Mouse (Mus musculus) MEL (cell line): Measurements from ENCODE around the gene Tpm1.

ENCODE experiments used
- CTCF ChIP-seq, 3 experiments: IDR thresholded peaks in 2 of 3; conservative IDR thresholded peaks in 1 of 3; 2 replicates each; pipeline ENCODE4 v1.5.1; 2011 to 2012; ENCODE audit warnings: low read length in 3 of 3, low read depth in 2 of 3, mild to moderate bottlenecking in 2 of 3, improper control_type of control experiment in 1 of 3, inconsistent platforms in 1 of 3, mixed read lengths in 1 of 3, moderate library complexity in 1 of 3; ENCODE audit not compliant: control insufficient read depth in 1 of 3, insufficient read depth in 1 of 3, poor library complexity in 1 of 3, severe bottlenecking in 1 of 3
- MAX ChIP-seq: IDR thresholded peaks from 2 replicates; pipeline ENCODE4 v1.6.1; 2011; ENCODE audit warnings: low read length, improper control_type of control experiment
- SIN3A ChIP-seq: IDR thresholded peaks from 2 replicates; pipeline ENCODE4 v1.6.1; 2012; ENCODE audit warnings: low read length, improper control_type of control experiment, inconsistent platforms

DNA sequence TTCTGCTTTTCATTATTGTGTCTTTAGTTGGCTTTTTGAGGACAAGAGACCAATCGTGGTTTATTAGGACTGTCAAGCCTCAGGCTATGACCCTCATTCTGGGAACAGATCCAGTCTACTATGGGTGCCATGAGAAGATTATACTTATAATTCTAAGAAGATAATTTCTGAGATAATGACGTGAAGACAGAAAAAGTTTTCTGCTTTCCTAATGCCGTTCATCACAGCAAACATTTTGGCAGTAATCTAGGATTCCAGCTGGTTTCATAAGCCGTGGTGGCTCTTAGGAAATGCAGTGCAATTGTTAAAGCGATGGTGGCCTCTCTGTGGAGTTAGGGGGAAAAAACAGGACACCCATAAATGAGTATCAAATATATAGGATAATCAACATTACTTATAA, 40.0 kb upstream of the Tpm1 start:
- TF ChIP-seq CTCF (IDR thresholded peaks at IDR 0.05 in 2 of 3, conservative IDR thresholded peaks at IDR 0.05 in 1 of 3; ENCODE audit: control insufficient read depth in 1 of 3, insufficient read depth in 1 of 3, low read depth in 2 of 3, low read length in 3 of 3, poor library complexity in 1 of 3, severe bottlenecking in 1 of 3): no peak
- no peak for TF ChIP-seq MAX
- TF ChIP-seq SIN3A: no peak
